Mouse (Mus musculus): ENCODE results near the gene Tubb2b.

GRCm38 (mm10) chr13:34146916-34147315 lies 16.6 kb upstream of the Tubb2b start:
- TF ChIP-seq CTCF (IDR thresholded peaks at IDR 0.05; ENCODE audit: control insufficient read depth, insufficient read depth, insufficient replicate concordance, low read depth, low read length) (no peak), POLR2A (IDR thresholded peaks at IDR 0.05; ENCODE audit: control insufficient read depth, low read depth, low read length) (no peak)
